Mouse (Mus musculus): ENCODE measurements around the gene Dnajb7.
"Not testable (repeated sequence)": the region's sequence is repeated elsewhere in the genome, so short reads cannot be mapped to it uniquely, and the experiment has no call there.

Gene Dnajb7

GRCm38 (mm10) chr15:81408199-81408598 is at the start of gene Dnajb7:
TSS of gene Dnajb7 (minus strand) at chr15:81408299.
- no peak for DNase-seq (ENCODE audit: extremely low spot score, low read depth, low spot score)

- DNase-seq (ENCODE audit: extremely low spot score, low read depth, low spot score): peak; percentile 79
Measured at GRCm38 (mm10) chr15:81448463-81448862, 40.4 kb upstream of the Dnajb7 start.

- DNase-seq (ENCODE audit: extremely low spot score, low read depth, low spot score): no peak
Measured at GRCm38 (mm10) chr15:81439236-81439635, 31.1 kb upstream of the Dnajb7 start.

GRCm38 (mm10) chr15:81438345-81438744 is 30.2 kb upstream of the Dnajb7 start:
- no peak for DNase-seq (ENCODE audit: extremely low spot score, low read depth, low spot score)

- no peak for DNase-seq (ENCODE audit: extremely low spot score, low read depth, low spot score)
Measured at GRCm38 (mm10) chr15:81431195-81431594, 23.1 kb upstream of the Dnajb7 start.

DNA sequence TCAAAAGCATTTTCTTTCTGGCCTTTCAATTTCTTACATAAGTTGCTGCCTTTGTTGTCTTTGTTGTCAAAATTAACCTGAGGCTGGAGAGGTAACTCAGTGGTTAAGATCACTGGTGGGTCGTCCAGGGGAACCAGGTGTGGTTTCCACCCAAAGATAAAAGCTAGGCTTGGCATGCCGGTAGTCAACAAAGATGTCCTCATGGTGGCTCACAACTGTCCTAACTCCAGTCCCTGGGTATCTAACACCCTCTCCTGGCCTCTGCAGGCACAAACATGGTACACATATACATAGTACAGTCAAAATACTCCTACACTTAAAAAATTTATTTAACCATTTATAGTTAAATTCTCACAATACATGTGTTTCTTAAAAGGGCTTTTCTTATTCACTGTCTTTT is 19.8 kb upstream of the Dnajb7 start:
- no peak for DNase-seq (ENCODE audit: extremely low spot score, low read depth, low spot score)

GRCm38 (mm10) chr15:81425311-81425710 is 17.2 kb upstream of the Dnajb7 start:
- DNase-seq (ENCODE audit: extremely low spot score, low read depth, low spot score): no peak

- DNase-seq (ENCODE audit: extremely low spot score, low read depth, low spot score): no peak
Measured at GRCm38 (mm10) chr15:81422156-81422681, 14.1 kb upstream of the Dnajb7 start.

DNA sequence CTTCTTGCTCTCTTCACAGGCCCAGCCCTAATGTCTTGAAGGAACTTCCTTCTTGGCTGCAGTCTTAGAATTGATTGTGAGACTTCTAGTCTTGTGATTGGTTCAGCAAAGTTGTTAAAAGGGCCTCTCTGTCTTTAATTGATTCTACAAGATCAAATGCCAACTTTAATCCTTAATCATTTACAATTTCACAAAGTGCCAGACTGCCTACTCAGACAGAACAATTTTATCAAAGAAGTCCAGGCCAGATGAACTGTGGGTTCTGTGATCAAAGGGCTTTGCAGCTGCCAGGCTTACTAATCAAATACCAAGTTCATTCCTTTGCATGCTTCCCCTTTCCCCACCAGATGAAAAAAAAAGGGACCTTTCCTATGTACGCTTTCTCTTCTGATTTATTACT is 13.4 kb upstream of the Dnajb7 start:
- no peak for DNase-seq (ENCODE audit: extremely low spot score, low read depth, low spot score)

DNA sequence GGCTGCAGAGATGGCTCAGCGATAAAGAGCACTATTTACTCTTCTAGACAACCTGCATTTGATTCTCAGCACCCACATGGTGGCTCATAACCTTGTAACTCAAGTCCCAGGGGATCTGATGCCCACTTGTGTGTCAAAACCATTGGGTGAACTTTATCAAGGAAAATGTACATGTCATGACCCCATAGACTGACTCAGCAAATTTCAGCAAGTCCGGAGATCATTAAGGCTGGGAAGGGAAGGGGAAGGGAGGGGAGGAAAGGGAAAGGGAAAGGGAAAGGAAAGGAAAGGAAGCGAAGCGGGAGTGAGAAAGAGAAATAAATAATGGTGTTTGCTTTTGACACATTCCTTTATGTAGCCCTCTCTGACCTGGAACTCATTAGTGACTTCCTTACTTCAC is 10.0 kb upstream of the Dnajb7 start:
- no peak for DNase-seq (ENCODE audit: extremely low spot score, low read depth, low spot score)

- not testable (repeated sequence) for DNase-seq (ENCODE audit: extremely low spot score, low read depth, low spot score)
Measured at GRCm38 (mm10) chr15:81416763-81417310, 8.7 kb upstream of the Dnajb7 start.

DNA sequence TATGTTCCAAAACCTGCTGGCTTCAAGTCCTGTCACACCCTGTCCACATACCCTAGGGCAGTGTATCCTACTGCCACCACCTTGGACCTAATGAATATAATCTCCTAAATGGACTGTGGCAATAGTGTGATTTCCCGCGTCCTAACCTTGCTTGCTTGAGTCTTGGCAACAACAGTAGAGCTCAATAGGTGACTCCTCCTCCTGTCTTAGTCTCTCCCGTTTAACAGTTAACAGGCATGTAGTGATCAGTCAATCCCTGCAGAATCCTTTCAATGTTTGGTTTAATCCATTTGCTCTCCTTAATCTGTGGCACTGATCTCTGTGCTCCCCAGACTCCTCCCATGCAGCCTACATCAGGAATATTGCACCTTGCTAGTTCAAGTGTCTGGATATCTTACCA is 3.1 kb downstream of the Dnajb7 start:
- DNase-seq (ENCODE audit: extremely low spot score, low read depth, low spot score): no peak

- peak; percentile 96 for DNase-seq (ENCODE audit: extremely low spot score, low read depth, low spot score)
Measured at GRCm38 (mm10) chr15:81399638-81400315, 8.3 kb downstream of the Dnajb7 start, which contains the start of the genes St13 and Xpnpep3. TSS of gene St13 (minus strand) at chr15:81400077. TSS of gene Xpnpep3 (plus strand) at chr15:81400138.

GRCm38 (mm10) chr15:81399297-81399637 is 8.8 kb downstream of the Dnajb7 start:
- no peak for DNase-seq (ENCODE audit: extremely low spot score, low read depth, low spot score)

GRCm38 (mm10) chr15:81398189-81398588 is 9.9 kb downstream of the Dnajb7 start:
- no peak for DNase-seq (ENCODE audit: extremely low spot score, low read depth, low spot score)

DNA sequence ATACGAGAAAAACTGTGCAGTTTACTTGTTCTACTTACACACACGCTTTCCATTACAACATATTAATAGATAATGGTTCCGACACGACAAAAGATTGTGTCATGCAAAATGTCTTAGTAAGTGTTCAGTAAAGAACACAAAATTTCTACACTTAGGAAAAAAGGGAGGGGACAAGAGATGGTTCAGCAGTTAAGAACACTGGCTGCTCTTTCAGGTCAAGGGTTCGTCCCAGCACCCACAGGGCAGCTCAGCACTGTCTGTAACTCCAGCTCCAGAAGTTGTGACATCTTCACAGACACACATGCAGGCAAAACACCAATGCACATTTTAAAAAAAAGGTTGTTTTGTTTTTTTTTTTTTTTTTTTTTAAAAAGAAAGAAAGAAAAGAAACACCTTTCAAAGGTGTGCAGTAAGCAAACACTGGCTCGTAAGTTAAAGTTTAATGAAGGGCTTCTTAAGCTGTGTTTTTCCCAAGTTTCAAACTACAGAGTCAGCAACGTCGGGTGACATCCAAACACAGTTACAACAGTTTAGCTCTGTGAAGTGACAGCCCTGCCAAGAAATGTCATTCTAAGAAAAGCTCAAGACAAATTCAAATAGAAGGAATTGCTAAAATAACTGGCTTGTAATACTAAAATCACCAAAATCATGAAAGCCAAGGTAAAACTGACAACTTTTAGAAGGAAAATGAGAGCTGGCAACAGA is 13.7 kb downstream of the Dnajb7 start:
- DNase-seq (ENCODE audit: extremely low spot score, low read depth, low spot score): no peak

DNA sequence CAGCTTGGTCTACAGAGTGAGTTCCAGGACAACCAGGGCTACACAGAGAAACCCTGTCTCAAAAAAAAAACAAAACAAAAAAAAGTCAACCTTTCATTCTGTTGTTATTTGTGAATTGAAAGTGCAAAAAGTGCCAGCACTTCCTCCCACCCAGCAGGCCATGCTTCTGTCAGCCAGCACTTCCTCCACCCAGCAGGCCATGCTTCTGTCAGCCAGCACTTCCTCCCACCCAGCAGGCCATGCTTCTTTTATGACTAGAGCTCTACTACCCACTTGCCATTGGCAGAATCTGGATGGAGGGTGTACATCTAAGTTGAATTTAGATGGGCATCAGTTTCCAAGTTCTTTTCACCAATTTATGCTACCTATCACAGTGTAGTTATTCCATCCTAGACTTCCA is 15.1 kb downstream of the Dnajb7 start:
- DNase-seq (ENCODE audit: extremely low spot score, low read depth, low spot score): no peak

DNA sequence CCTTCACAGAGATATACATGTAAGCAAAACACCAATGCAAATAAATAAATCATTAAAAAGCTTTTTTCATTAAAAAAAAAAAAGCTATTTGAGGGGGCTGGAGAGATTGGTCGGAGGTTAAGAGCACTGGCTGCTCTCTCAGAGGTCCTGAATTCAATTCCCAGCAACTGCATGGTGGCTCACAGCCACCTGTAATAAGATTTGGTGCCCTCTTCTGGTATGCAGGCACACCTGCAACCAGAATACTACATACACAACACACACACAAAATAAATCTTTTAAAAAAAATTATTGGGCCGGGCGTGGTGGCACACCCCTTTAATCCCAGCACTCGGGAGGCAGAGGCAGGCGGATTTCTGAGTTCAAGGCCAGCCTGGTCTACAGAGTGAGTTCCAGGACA is 21.8 kb downstream of the Dnajb7 start:
- no peak for DNase-seq (ENCODE audit: extremely low spot score, low read depth, low spot score)

- DNase-seq (ENCODE audit: extremely low spot score, low read depth, low spot score): no peak
Measured at GRCm38 (mm10) chr15:81378845-81379244, 29.3 kb downstream of the Dnajb7 start.

DNA sequence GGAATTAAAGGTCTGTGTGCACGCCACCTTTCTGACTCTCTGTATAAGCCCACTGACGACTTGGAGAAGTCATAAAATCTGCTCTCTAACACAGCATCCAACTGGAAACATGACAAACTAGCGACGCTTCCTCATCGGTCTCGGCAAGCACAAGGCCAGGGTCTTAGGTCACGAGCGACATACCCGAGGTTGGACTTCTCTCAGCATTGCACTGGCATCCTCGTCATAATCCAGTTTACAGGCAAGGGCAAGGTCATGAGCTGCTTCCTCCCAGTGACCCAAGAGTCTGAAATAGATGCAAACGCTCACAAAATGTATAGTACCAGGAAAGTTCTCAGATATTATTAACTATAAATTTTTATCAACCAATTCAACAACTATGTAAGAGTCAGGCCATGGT is 33.5 kb downstream of the Dnajb7 start:
- DNase-seq (ENCODE audit: extremely low spot score, low read depth, low spot score): no peak

GRCm38 (mm10) chr15:81370356-81370755 is 37.7 kb downstream of the Dnajb7 start:
- DNase-seq (ENCODE audit: extremely low spot score, low read depth, low spot score): no peak

- DNase-seq (ENCODE audit: extremely low spot score, low read depth, low spot score): no peak
Measured at GRCm38 (mm10) chr15:81368601-81369000, 39.5 kb downstream of the Dnajb7 start.

All from hindlimb bud, embryonic 11.5 days (tissue).